Mouse (Mus musculus) heart, postnatal 0 days (tissue): ENCODE results near the gene Csrnp3.
"Not testable (repeated sequence)": the region's sequence is repeated elsewhere in the genome, so short reads cannot be mapped to it uniquely, and the experiment has no call there.

Experiments
- CTCF ChIP-seq: IDR thresholded peaks from 2 replicates; pipeline ENCODE4 v1.5.1; 2016; ENCODE audit warnings: antibody characterized with exemption, control low read depth, low read depth
- EP300 ChIP-seq: IDR thresholded peaks from 2 replicates; pipeline ENCODE4 v1.6.1; 2016; ENCODE audit warnings: antibody characterized with exemption, low read depth

DNA sequence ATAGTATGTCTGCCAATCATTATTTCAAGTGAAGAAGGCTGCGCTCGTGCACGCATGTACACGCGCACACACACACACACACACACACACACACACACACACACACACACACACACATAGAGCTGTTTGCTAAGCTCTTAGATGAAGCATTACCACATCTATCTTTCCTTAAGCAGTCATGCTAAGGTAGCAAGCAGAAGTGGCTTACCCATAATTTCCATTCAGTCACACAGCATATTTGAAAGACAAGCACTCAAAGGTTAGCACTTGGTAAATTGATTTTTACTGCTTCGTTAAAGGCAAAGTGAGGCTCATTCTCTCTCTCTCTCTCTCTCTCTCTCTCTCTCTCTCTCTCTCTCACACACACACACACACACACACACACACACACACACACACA lies 34.4 kb upstream of the Csrnp3 start:
- TF ChIP-seq CTCF, EP300: not testable (repeated sequence)
